Mouse (Mus musculus): Measurements from ENCODE around the gene Mta3.
"Not testable (repeated sequence)": the region's sequence is repeated elsewhere in the genome, so short reads cannot be mapped to it uniquely, and the experiment has no call there.

Gene Mta3

GRCm38 (mm10) chr17:83849717-83850116 is 143.8 kb downstream of the Mta3 start:
- DNase-seq (ENCODE audit: low spot score): no peak

DNA sequence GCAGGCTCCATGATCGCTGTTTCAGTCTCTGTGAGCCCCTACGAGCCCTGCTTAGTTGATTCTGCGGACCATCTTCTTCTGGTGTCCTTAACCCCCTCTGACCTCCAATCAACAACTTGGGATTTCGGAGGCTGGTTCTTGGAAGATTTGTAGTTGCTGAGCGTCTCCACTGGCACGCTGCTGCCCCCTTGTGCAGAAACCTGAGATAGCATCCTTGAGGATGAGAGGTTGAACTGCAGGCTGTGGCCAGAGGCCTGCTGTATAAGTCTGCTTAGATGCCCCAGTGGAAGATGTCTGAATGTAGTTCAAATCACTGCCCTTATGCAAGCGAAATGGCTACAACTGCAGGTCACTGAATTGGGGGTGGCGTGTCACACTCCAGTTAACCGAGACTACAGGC is 144.5 kb downstream of the Mta3 start:
- peak; percentile 96 for DNase-seq (ENCODE audit: low spot score)

GRCm38 (mm10) chr17:83850864-83851263 is 144.9 kb downstream of the Mta3 start:
- no peak for DNase-seq (ENCODE audit: low spot score)

- DNase-seq (ENCODE audit: low spot score): no peak
Measured at GRCm38 (mm10) chr17:83853831-83854230, 147.9 kb downstream of the Mta3 start.

GRCm38 (mm10) chr17:83854284-83854918 is 148.4 kb downstream of the Mta3 start:
- no peak for DNase-seq (ENCODE audit: low spot score)

DNA sequence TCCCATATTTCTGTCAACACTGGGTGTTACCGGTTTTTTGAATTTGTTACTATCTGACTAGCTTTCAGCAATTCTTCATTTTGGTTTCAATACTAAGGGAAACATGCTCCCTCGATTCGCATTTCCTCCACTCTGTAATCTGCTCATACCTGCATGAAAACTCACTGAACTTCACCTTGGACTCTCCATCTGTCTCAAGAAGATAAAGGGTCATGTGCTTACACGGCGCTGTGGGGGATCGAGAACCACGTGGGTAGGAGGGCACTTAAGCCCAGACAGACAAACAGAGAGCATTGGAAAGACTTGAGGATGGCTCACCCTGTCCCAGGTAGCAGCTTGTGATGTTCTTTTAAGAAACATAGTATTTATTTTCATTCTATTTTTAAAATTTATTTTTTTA is 152.4 kb downstream of the Mta3 start:
- no peak for DNase-seq (ENCODE audit: low spot score)

DNA sequence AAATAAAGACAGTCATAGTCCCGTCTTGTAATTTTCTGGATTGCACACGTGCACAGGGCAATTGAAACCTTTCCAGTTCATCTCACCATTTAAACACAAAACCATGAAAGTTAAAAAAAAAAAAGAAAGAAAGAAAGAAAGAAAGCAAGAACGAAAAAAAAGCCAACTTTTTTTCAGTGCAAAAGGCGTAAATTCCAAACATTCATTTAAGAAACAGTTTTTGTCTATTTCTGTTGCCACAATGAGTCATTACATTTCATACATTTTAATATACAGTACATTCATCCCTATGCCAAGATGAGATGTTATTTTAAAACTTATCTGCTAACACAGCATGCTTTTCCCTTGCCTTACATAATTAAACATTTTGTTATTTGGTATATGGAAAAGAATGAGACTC is 153.7 kb downstream of the Mta3 start:
- DNase-seq (ENCODE audit: low spot score): no peak

DNA sequence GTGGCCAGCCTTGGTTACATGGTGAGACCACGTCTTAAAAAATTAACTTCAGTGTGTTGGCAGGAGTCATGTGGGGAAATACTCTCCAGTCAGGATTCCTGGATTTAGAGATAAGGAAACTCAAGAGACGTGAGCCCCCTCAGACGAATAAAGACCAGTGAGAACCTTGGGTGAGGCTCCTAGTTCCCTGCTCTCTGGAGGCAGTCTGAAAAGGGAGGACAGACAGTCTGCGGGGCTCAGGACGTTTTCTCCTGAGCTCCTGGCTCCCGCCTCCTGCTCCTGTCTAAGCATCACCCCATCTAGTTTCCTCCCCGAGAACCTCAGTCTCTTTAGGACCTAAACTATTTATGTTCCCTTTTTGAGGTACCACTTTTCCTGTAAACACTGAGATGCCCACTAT is 154.3 kb downstream of the Mta3 start:
- no peak for DNase-seq (ENCODE audit: low spot score)

- not testable (repeated sequence) for DNase-seq (ENCODE audit: low spot score)
Measured at GRCm38 (mm10) chr17:83860968-83861367, 155.0 kb downstream of the Mta3 start.

GRCm38 (mm10) chr17:83861444-83862133 is 155.6 kb downstream of the Mta3 start:
- peak; percentile 91 for DNase-seq (ENCODE audit: low spot score)

GRCm38 (mm10) chr17:83862134-83862881 is 156.3 kb downstream of the Mta3 start:
- DNase-seq (ENCODE audit: low spot score): no peak

DNA sequence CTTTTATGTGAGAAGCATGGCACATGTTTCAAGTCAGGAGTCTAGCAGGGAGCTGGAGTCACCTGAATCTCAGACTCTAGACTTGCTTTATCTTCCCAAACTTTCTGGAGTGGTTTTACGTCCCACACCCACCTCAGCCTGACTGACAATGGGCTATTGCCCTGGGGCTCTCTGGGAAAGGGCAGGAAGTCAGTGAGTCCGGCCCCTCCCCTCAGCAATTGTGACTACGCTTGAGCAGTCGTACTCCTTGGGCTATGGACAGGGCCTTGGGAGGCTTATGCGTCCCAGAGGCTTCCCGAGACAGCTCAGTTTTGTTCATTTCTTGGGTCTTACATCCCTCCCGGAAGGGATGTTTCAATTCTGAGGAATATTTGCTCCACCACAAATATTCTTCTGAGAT is 159.4 kb downstream of the Mta3 start:
- peak; percentile 40 for DNase-seq (ENCODE audit: low spot score)

DNA sequence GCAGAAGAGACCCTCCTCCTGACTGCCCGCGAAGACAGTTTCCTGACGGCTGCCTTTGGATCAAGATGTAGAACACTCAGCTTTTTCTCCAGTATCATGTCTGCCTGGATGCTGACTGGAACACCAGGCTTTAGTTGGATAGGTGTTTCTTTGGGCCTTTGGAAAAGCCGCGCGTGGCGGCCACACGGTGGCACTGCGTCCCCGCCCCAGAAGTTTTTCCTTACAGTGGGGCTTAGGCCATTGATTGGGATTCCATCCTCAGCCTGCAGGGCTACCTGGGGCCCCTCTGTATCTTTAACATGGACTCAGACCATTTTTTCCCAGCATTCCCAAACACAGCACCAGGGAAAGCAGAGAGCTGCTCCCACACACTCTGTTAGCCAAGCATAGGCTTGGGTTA is 160.6 kb downstream of the Mta3 start:
- peak; percentile 67 for DNase-seq (ENCODE audit: low spot score)

DNA sequence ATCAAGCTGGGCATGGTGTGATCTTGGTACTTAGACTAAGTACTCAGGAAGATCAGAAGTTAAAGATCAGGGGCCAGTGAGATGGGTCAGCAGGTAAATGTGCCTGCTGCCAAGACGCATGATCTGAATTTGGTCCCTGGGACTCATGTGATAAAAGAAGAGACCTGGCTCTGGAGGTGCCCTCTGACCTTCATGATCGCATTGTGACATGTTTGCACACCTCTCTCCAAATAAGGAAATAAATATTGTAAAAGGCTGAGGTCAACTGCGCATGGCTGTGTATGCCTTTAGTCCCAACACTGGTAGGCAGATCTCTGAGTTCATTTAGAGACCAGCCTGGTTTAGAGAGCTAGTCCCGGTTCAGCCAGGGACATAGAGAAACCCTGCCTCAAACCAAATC is 164.4 kb downstream of the Mta3 start:
- no peak for DNase-seq (ENCODE audit: low spot score)

All from adipocyte (in vitro differentiated cells).